Mouse (Mus musculus) olfactory bulb, adult 2 months (tissue): ENCODE measurements at regions not wholly inside any gene's neighbourhood (a gene's known extent, or its start where the extent isn't known, plus 50 kb on each side); places are given as distances from the start of the nearest gene placed in this dataset.

Experiments
- CTCF ChIP-seq: fragments of 200-500 bp; IDR thresholded peaks from 2 replicates; pipeline ENCODE4 v1.5.1; 2012; ENCODE audit warnings: low read depth, mild to moderate bottlenecking, low read length, moderate library complexity; ENCODE audit not compliant: insufficient read depth
- POLR2A ChIP-seq: fragments of 200-500 bp; IDR thresholded peaks from 2 replicates; pipeline ENCODE4 v1.6.1; 2012; ENCODE audit warnings: mild to moderate bottlenecking, low read depth, low read length, moderate library complexity; ENCODE audit not compliant: insufficient read depth

- TF ChIP-seq POLR2A (no peak), CTCF (no peak)
Observed at GRCm38 (mm10) chr2:133159398-133159797, 213.7 kb upstream of the Fermt1 start.
